Mouse (Mus musculus) neural tube, embryonic 15.5 days (tissue): ENCODE data around the gene Taar7b. TPM values are rescaled to one million over a fixed set of nuclear protein-coding genes. Genes with fewer than 3 reads are reported as not detected.
A peak's percentile ranks its signal among the peaks of the same experiment; 100 is the strongest.

Experiments used
- ATAC-seq: fragments of 200-750 bp; cut with Nextera tagmentation; 2 replicates; pipeline ENCODE4 v1.8.0; 2017; ENCODE audit warnings: mild to moderate bottlenecking, moderate TSS enrichment, moderate library complexity; ENCODE audit not compliant: low FRiP score
- H3K27ac ChIP-seq: fragments of 300-500 bp; sonication (generic); replicated peaks from 2 replicates; pipeline ENCODE4 v1.5.1; 2015; ENCODE audit warnings: mild to moderate bottlenecking, inconsistent platforms
- H3K27me3 ChIP-seq: fragments of 300-500 bp; sonication (generic); replicated peaks from 2 replicates; pipeline ENCODE4 v1.6.1; 2015; ENCODE audit warnings: inconsistent platforms
- H3K36me3 ChIP-seq: fragments of 300-500 bp; sonication (generic); 2 replicates; pipeline ENCODE4 v1.6.1; 2015; ENCODE audit warnings: inconsistent platforms
- H3K4me1 ChIP-seq: fragments of 300-500 bp; sonication (generic); 2 replicates; pipeline ENCODE4 v1.6.1; 2015; ENCODE audit warnings: inconsistent platforms
- H3K4me2 ChIP-seq: fragments of 300-500 bp; sonication (generic); 2 replicates; pipeline ENCODE4 v1.6.1; 2015; ENCODE audit warnings: inconsistent platforms, mild to moderate bottlenecking, moderate library complexity
- H3K4me3 ChIP-seq: fragments of 300-500 bp; sonication (generic); replicated peaks from 2 replicates; pipeline ENCODE4 v1.5.1; 2015; ENCODE audit warnings: mild to moderate bottlenecking, inconsistent platforms
- H3K9ac ChIP-seq: fragments of 300-500 bp; sonication (generic); replicated peaks from 2 replicates; pipeline ENCODE4 v1.6.1; 2015; ENCODE audit warnings: mild to moderate bottlenecking, inconsistent platforms
- H3K9me3 ChIP-seq: fragments of 300-500 bp; sonication (generic); replicated peaks from 2 replicates; pipeline ENCODE4 v1.6.1; 2016; ENCODE audit warnings: inconsistent platforms
- WGBS: fragments of 180-500 bp; shearing (Covaris S2); methylation state at CpG from one replicate; pipeline ENCODE4 v1.1.7; 2015; ENCODE audit warnings: mixed read lengths; 5-methylcytosine and 5-hydroxymethylcytosine counted together
- polyA plus RNA-seq: library from polyadenylated mRNA; unstranded; fragments of >200 nt; fragmentation: Nextera tagmentation; extraction: Ambion mirVana; gene quantifications from 2 replicates; pipeline ENCODE4 v1.2.1, GENCODE M21; 2015

Gene Taar7b
- not detected in 2 replicates for polyA plus RNA-seq

DNA sequence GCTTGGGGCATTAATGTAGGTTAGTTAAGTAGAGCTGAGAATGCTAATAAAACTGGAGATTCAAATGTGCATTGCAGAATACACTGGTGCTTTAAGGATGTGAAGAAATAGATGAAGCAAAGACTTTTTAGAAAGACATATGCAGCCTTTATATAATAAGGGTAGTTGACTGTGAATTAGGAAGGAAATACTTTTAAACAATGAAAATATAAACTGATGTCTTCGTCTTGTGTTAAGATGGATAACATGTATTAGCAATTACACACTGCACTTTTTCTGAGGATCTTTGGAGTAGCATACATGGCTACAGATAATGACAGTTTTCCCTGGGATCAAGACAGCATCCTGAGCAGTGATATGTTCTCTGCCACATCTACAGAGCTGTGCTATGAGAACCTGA is at the start of gene Taar7b:
Taar7b (plus strand) TSS at position 301 of the 400 bp plus-strand sequence.
- H3K4me1 ChIP-seq: no peaks in the 10 kb centered on the region
- 84% methylated on average over 1 of the region's 1 CpGs for WGBS
- no peaks in the 10 kb centered on the region for H3K9me3 ChIP-seq
- H3K27me3 ChIP-seq: no peaks in the 10 kb centered on the region
- H3K4me3 ChIP-seq: no peak within 1 kb of the TSS
- H3K36me3 ChIP-seq: no peaks in the 10 kb centered on the region
- no peak within 1 kb of the TSS for H3K4me2 ChIP-seq
- ATAC-seq: no peak
- H3K9ac ChIP-seq: no peak within 1 kb of the TSS
- H3K27ac ChIP-seq: no peak within 1 kb of the TSS

DNA sequence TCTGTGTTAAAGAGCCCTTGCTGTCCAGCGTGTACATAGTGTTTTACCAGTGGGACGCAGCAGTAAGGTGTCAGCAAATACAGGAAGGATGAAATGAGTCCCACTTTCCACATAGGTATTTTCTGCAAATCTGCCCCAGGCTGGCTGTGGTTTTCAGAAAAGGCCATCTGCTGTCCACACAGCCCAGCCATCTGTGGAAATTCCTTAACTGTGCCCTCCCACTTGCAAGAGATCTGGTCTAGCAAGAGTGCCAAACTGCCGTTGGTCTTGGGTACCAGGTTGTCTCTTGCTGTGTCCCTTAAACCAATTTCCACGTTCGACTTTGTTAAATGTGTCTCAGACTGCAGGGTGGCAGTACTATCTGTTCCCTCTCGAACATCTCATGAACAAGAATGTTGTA is 48.0 kb upstream of the Taar7b start:
- Histone ChIP-seq H3K9ac (no peak overlapping the region), H3K36me3 (no peaks in the 10 kb centered on the region), H3K4me3 (no peak overlapping the region), H3K9me3 (no peaks in the 10 kb centered on the region), H3K27ac (no peak overlapping the region), H3K4me2 (no peak overlapping the region), H3K4me1 (no peaks in the 10 kb centered on the region), H3K27me3 (no peaks in the 10 kb centered on the region)
- ATAC-seq: no peak
- WGBS: 85% methylated on average over 6 of the region's 6 CpGs

- no peak overlapping the region for H3K4me3 ChIP-seq
- H3K36me3 ChIP-seq: no peaks in the 10 kb centered on the region
- H3K27me3 ChIP-seq: no peaks in the 10 kb centered on the region
- H3K9me3 ChIP-seq: no peaks in the 10 kb centered on the region
- H3K4me1 ChIP-seq: no peaks in the 10 kb centered on the region
- 76% methylated on average over 3 of the region's 3 CpGs for WGBS
- H3K27ac ChIP-seq: no peak overlapping the region
- ATAC-seq: no peak
- no peak overlapping the region for H3K9ac ChIP-seq
- H3K4me2 ChIP-seq: no peak overlapping the region
Measured at GRCm38 (mm10) chr10:23959071-23959470, 40.7 kb upstream of the Taar7b start.

DNA sequence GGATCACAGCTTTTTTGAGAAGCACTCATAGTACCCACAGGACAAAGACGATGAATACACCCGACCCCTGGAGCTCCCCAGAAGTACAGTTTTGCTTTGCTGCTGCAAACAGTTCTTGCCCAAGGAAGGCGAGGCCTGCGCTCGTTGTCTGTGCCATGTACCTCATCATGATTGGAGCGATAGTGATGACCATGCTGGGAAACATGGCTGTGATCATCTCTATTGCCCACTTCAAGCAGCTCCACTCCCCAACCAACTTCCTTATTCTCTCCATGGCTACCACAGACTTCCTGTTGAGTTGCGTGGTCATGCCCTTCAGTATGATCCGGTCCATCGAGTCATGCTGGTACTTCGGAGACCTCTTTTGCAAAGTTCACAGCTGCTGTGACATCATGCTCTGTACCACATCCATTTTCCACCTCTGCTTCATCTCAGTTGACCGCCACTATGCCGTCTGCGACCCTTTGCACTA is 39.3 kb upstream of the Taar7b start, which contains the start of gene Taar4:
Taar4 (plus strand) TSS at position 51 of the 472 bp plus-strand sequence.
- Histone ChIP-seq H3K9ac (no peak within 1 kb of the TSS), H3K36me3 (no peaks in the 10 kb centered on the region), H3K27me3 (no peaks in the 10 kb centered on the region), H3K27ac (no peak within 1 kb of the TSS), H3K9me3 (no peaks in the 10 kb centered on the region), H3K4me1 (no peaks in the 10 kb centered on the region), H3K4me3 (no peak within 1 kb of the TSS), H3K4me2 (no peak within 1 kb of the TSS)
- ATAC-seq: no peak
- 92% methylated on average over 13 of the region's 13 CpGs for WGBS

DNA sequence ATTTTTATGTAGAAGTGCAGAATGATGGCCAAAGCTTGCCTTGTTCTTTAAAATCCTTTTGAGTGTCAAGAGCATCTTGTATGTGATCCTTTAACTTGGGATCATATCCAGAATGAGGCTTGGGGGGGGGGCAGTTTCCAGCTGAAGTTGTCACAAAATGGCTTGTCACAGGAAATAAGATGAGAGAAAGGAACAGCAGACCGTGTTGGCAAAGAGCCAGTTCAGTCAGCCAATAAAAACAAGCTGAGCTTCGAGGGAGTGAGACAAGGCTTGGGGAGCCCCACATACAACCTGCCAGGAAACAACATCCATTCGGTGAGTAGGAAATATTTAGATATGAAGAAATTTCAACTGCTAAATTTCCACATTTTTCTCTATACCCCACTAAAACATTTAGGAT is 36.3 kb upstream of the Taar7b start:
- H3K4me3 ChIP-seq: no peak overlapping the region
- WGBS: 55% methylated on average over 3 of the region's 3 CpGs
- H3K9ac ChIP-seq: no peak overlapping the region
- no peak overlapping the region for H3K4me2 ChIP-seq
- no peaks in the 10 kb centered on the region for H3K9me3 ChIP-seq
- no peaks in the 10 kb centered on the region for H3K27me3 ChIP-seq
- H3K27ac ChIP-seq: no peak overlapping the region
- no peaks in the 10 kb centered on the region for H3K4me1 ChIP-seq
- ATAC-seq: no peak
- H3K36me3 ChIP-seq: no peaks in the 10 kb centered on the region

DNA sequence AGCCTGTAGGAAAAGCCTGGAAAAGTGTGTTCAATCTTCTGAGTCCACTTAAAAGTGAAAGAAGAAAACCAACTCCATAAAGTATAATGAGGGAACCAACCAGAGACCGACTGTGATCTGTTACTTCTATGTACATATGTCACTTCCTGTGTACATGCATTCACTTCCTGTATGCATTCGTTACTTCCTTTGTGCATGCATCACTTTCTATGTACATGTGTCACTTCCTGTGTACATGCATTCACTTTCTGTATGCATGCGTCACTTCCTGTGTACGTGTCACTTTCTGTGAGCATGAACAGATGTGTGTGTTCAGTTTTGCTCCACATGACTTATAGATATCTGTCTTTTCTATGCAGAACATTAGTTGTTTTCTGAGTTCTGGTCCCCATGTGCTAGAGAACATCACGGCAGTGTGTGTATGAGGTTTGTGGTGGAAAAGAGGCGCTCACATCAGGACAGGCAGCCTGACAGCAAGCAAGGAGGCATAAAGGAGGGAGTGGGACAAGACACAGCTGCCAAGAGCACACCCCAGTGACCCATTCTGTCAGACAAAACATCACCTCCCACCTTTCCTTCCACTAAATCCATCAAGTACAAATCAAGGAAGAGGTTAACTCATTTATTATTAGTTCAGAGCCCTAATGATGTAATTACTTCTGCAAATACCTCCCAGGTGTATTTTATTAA is 34.7 kb upstream of the Taar7b start:
- H3K36me3 ChIP-seq: no peaks in the 10 kb centered on the region
- no peak for ATAC-seq

DNA sequence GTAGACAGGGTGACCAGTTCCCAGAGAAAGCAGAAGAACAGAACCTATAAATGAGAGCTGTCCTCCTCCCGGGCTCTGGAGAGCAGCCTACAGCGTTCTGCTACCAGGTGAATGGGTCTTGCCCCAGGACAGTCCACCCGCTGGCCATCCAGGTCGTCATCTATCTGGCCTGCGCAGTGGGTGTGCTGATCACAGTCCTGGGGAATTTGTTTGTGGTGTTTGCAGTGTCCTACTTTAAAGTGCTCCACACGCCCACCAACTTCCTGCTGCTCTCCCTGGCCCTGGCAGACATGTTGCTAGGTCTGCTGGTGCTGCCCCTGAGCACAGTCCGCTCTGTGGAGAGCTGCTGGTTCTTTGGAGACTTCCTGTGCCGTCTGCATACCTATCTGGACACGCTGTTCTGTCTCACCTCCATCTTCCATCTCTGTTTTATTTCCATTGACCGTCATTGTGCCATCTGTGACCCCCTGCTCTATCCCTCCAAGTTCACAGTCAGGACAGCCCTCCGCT is 29.0 kb upstream of the Taar7b start, which contains the start of gene Taar5:
Taar5 (plus strand) TSS at position 51 of the 510 bp plus-strand sequence.
- Histone ChIP-seq H3K27ac (no peak within 1 kb of the TSS), H3K4me2 (no peak within 1 kb of the TSS), H3K4me1 (no peaks in the 10 kb centered on the region), H3K9ac (no peak within 1 kb of the TSS), H3K4me3 (no peak within 1 kb of the TSS), H3K27me3 (no peaks in the 10 kb centered on the region), H3K36me3 (no peaks in the 10 kb centered on the region), H3K9me3 (no peaks in the 10 kb centered on the region)
- WGBS: 95% methylated on average over 11 of the region's 11 CpGs
- ATAC-seq: no peak

More for the DNA sequence above, 34.7 kb upstream of the Taar7b start:
- no peak overlapping the region for H3K4me2 ChIP-seq
- H3K27ac ChIP-seq: no peak overlapping the region
- H3K9ac ChIP-seq: no peak overlapping the region
- WGBS: 92% methylated on average over 6 of the region's 6 CpGs
- H3K9me3 ChIP-seq: no peaks in the 10 kb centered on the region
- H3K4me3 ChIP-seq: no peak overlapping the region
- no peaks in the 10 kb centered on the region for H3K4me1 ChIP-seq
- H3K27me3 ChIP-seq: no peaks in the 10 kb centered on the region

- Histone ChIP-seq H3K27ac (no peak overlapping the region), H3K9me3 (no peaks in the 10 kb centered on the region), H3K27me3 (no peaks in the 10 kb centered on the region), H3K4me3 (no peak overlapping the region), H3K9ac (no peak overlapping the region), H3K4me1 (no peaks in the 10 kb centered on the region), H3K4me2 (no peak overlapping the region), H3K36me3 (no peaks in the 10 kb centered on the region)
- 89% methylated on average over 5 of the region's 5 CpGs for WGBS
- ATAC-seq: no peak
Measured at GRCm38 (mm10) chr10:23971256-23971655, 28.5 kb upstream of the Taar7b start.

DNA sequence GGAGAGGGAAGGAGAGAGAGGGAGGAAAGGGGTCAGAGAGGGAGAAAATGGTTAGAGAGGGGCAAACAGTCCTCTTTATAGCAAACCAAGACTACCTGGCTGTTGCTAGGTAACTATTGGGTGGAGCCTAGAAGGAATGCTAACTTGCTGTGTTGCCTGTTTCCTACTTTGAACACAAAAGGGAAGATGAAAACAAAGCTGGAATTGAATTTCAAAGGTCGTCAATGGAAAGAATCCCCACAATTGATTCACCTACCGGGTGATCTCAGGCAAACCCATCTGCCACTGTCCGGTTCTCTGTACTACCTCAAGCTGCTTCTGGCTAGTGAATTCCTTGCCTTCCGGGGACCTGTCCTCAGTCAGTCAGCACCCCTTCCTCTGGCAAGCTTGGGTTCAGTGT is 21.8 kb upstream of the Taar7b start:
- ATAC-seq: no peak
- H3K4me2 ChIP-seq: no peak overlapping the region
- no peaks in the 10 kb centered on the region for H3K36me3 ChIP-seq
- no peak overlapping the region for H3K4me3 ChIP-seq
- no peaks in the 10 kb centered on the region for H3K4me1 ChIP-seq
- H3K27me3 ChIP-seq: no peaks in the 10 kb centered on the region
- H3K9ac ChIP-seq: no peak overlapping the region
- no peaks in the 10 kb centered on the region for H3K9me3 ChIP-seq
- 42% methylated on average over 4 of the region's 4 CpGs for WGBS
- no peak overlapping the region for H3K27ac ChIP-seq

DNA sequence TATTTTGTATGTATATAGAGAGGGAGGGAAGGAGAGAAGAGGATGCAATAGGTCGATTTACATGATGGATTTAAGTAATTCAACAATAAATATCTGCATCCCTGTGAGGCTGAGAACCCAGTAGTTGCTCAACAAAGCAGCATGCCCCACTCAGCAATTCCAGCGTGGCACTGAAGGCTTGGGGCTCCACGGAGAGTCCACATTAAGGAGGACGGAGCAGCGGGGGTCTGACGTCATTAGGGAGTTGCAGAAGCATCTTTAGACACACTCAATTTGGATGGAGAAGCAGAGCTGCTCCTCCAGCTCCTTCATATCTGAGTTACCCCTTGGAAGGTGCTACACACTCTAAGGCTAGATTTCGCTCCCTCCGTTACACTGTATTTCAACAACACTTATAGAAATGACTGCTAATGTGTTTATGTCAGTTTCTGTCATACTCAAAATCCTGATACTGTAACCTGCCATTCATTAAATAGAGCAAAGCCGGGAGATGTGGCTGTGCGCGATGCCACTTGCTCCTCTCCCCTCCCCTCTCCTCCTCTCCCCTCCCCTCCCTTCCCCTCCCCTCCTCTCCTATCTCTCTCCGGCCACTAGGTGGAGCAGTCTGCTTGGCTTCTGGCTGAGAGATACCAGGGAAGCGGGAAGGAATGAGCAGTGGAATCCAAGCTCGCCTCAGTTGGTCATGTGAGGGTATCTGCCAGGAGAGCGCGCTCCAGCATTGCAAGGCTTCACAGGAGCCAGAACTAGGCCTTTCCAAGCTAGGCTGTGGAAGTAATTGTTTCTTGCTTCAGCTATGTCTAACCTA is 20.6 kb upstream of the Taar7b start:
- peak; percentile 82 for ATAC-seq
- WGBS: 41% methylated on average over 16 of the region's 16 CpGs
- Histone ChIP-seq H3K4me1 (no peaks in the 10 kb centered on the region), H3K36me3 (no peaks in the 10 kb centered on the region), H3K9me3 (no peaks in the 10 kb centered on the region), H3K4me2 (no peak overlapping the region), H3K9ac (no peak overlapping the region), H3K4me3 (no peak overlapping the region), H3K27ac (no peak overlapping the region), H3K27me3 (no peaks in the 10 kb centered on the region)

GRCm38 (mm10) chr10:23985546-23985945 is 14.2 kb upstream of the Taar7b start, which contains the start of gene Taar6:
Gene Taar6, minus strand, starts transcription at chr10:23985646.
- ATAC-seq: no peak
- Histone ChIP-seq H3K4me3 (no peak within 1 kb of the TSS), H3K27me3 (no peaks in the 10 kb centered on the region), H3K4me1 (no peaks in the 10 kb centered on the region), H3K36me3 (no peaks in the 10 kb centered on the region), H3K9ac (no peak within 1 kb of the TSS), H3K27ac (no peak within 1 kb of the TSS), H3K9me3 (no peaks in the 10 kb centered on the region), H3K4me2 (no peak within 1 kb of the TSS)
- WGBS: 79% methylated on average over 8 of the region's 8 CpGs

DNA sequence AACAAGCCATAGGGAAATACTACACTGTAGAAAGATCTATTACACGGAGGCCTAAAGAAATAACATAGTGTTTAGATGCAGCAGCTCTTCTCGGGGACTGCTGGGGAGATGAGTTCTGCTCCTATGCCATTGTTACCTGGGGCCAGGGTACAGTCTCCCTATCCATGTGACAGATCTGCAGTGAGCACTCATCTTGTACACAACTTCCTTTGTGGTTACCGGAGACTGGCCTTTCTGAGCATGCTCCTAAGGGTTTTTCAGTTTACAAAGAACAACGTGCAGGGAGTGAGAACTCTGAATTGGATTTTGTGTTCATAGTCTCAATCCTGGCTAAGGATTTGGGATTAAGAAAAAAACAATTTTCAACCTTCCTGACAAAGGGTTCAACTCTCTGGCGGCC is 13.3 kb upstream of the Taar7b start:
- ATAC-seq: no peak
- no peak overlapping the region for H3K27ac ChIP-seq

More for the DNA sequence above, 13.3 kb upstream of the Taar7b start:
- H3K4me3 ChIP-seq: no peak overlapping the region
- no peaks in the 10 kb centered on the region for H3K27me3 ChIP-seq
- H3K4me2 ChIP-seq: no peak overlapping the region
- H3K4me1 ChIP-seq: no peaks in the 10 kb centered on the region
- no peaks in the 10 kb centered on the region for H3K36me3 ChIP-seq
- H3K9me3 ChIP-seq: no peaks in the 10 kb centered on the region
- WGBS: 81% methylated on average over 5 of the region's 5 CpGs
- H3K9ac ChIP-seq: no peak overlapping the region
